Mouse (Mus musculus) cortical plate, adult 2 months (tissue): ENCODE data around the gene Lin7c. TPM values are rescaled to one million over a fixed set of nuclear protein-coding genes. Genes with fewer than 3 reads are reported as not detected.

Experiments used
- H3K27ac ChIP-seq: fragments of 200-500 bp; 2 replicates; pipeline ENCODE4 v1.5.1; 2012; ENCODE audit warnings: low read length, control low read depth, inconsistent platforms; ENCODE audit not compliant: insufficient read depth
- H3K4me1 ChIP-seq: fragments of 200-500 bp; 2 replicates; pipeline ENCODE4 v1.6.1; 2011; ENCODE audit warnings: low read length; ENCODE audit not compliant: control insufficient read depth, insufficient read depth
- H3K4me3 ChIP-seq: fragments of 200-500 bp; 2 replicates; pipeline ENCODE4 v1.5.1; 2011; ENCODE audit warnings: mild to moderate bottlenecking, low read length, control low read depth; ENCODE audit not compliant: insufficient read depth
- CTCF ChIP-seq: fragments of 200-500 bp; IDR thresholded peaks from 2 replicates; pipeline ENCODE4 v1.5.1; 2011; ENCODE audit warnings: mild to moderate bottlenecking, control low read depth, low read length; ENCODE audit not compliant: insufficient read depth; ENCODE audit errors: extremely low read depth
- POLR2A ChIP-seq: fragments of 200-500 bp; IDR thresholded peaks from 2 replicates; pipeline ENCODE4 v1.6.1; 2011; ENCODE audit warnings: mild to moderate bottlenecking, low read length, control low read depth; ENCODE audit not compliant: insufficient read depth; ENCODE audit errors: extremely low read depth
- polyA plus RNA-seq: library from polyadenylated mRNA; depleted of rRNA; stranded (reverse); fragments of >200 nt; gene quantifications from 2 replicates; pipeline ENCODE4 v1.2.3, GENCODE M21; 2012; rRNA removed

Gene Lin7c
- polyA plus RNA-seq, 1 experiment, result 28.4 TPM

DNA sequence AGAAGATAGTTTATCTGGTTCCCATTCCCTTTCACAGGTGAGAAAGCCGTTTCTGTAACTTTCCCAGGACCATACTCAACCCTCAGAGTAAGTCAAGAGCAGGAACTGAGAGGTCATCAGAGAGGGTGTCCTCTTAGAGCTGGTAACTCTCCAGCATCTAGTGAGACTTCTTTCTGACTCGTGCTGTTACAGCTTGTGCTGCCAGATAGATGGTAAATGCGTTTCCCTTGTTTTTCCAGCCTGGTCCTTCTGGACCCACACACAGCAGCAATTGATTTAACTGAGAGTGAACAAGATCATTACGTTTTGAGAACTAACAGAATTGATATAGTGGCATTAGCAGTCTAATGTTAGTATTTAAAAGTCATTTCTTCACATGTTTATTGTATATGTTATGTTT lies 43.4 kb downstream of the Lin7c start:
- TF ChIP-seq CTCF (no peak), POLR2A (no peak)
- H3K4me1 ChIP-seq, result no peaks in the 10 kb centered on the region
- H3K4me3 ChIP-seq, result no peak overlapping the region
- no peak overlapping the region for H3K27ac ChIP-seq

DNA sequence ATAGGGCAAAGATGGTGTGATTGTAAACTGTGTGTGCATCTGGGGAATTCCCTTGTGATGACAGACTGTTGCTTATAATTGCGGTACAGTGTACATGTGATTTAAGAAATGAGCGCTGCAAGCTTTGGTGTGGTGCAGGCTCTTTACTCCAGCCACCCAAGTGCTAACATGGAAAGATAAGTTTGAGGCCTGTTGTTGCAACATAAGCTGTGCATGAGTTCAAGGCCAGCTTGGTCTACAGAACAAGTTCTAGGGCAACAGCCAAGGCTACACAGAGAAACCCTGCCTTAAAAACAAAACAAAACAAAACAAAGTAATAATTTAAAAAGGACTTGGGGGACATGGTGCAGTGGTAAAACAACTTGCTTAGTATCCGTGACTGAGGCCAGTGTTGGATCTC lies 44.5 kb downstream of the Lin7c start:
- no peaks in the 10 kb centered on the region for H3K4me1 ChIP-seq
- TF ChIP-seq POLR2A (no peak), CTCF (no peak)
- H3K27ac ChIP-seq, result no peak overlapping the region
- no peak overlapping the region for H3K4me3 ChIP-seq

DNA sequence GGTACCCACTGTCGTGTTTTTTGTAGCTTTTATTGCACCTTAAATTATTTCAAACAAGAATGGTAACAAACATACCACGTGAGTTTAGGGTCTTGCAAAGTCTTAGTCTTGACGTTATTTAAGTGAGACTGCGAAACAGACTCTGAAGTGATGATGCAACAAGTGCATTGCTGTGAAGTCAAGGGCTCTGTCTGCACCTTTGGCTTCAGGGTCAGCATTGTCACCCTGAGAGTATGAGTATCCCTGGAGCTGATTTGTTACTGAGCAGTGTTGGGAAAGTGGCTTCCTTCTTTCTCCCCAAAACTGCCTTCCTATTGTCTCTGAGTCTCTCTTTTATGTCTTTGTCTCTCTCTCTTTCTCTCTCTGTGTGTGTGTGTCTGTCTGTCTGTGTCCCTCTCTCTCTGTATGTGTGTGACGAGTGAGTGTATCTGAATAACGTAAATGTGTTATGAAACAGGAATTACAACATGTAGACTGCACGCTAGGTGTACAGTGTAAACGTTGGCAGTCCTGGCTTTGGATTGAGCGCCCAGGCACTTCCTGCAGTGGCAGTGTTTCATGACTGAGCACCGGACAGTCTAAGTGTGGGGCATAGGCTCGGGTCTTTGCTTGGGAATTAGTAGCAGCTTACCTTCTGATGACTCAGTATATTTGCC lies 45.2 kb downstream of the Lin7c start:
- Histone ChIP-seq H3K4me3 (no peak overlapping the region), H3K27ac (no peak overlapping the region), H3K4me1 (no peaks in the 10 kb centered on the region)
- no peak for TF ChIP-seq POLR2A
- TF ChIP-seq CTCF, result no peak

DNA sequence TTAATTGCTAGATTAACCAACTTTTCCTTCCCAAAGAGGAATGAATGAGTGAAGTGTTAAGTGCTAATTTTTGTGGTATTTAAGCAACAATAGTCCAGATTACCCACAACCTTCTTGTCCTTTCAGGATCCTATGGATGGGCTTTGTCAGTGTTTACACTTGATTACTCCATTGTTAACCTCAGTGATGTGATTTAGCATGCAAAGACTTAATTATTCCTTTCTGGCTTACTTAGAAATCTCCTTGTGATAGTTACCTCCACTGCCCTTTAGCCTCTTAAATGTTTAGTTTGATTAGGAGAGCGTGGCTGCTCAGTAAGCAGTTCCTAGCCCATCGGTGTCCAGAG lies 45.7 kb downstream of the Lin7c start:
- Histone ChIP-seq H3K4me3 (no peak overlapping the region), H3K4me1 (no peaks in the 10 kb centered on the region), H3K27ac (no peak overlapping the region)
- TF ChIP-seq POLR2A, result no peak
- no peak for TF ChIP-seq CTCF

DNA sequence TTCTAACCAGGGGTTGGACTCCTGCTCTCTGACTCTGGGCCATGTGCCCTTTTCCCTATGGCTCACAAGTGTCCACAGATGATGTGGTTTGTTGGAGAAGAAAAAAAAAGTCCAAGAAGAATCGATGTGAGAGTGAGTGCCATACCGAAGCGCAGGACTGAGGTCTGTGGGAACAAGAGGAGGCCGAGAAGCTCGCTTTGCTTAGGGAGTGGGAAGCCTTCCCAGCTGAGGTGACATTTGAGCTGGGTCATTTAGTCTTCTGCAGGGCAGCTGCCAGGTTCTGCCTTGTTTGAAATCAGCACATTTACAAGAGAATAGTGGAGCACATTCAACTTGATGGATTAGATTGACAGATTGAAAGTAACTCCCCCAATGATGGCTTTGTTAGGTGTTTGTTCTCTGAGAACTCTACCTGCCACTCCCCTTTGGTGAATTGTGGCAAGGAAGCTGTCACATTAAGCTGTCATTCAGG lies 51.4 kb downstream of the Lin7c start:
- no peak overlapping the region for H3K27ac ChIP-seq
- no peaks in the 10 kb centered on the region for H3K4me1 ChIP-seq
- H3K4me3 ChIP-seq, result no peak overlapping the region
- TF ChIP-seq POLR2A (no peak), CTCF (no peak)

DNA sequence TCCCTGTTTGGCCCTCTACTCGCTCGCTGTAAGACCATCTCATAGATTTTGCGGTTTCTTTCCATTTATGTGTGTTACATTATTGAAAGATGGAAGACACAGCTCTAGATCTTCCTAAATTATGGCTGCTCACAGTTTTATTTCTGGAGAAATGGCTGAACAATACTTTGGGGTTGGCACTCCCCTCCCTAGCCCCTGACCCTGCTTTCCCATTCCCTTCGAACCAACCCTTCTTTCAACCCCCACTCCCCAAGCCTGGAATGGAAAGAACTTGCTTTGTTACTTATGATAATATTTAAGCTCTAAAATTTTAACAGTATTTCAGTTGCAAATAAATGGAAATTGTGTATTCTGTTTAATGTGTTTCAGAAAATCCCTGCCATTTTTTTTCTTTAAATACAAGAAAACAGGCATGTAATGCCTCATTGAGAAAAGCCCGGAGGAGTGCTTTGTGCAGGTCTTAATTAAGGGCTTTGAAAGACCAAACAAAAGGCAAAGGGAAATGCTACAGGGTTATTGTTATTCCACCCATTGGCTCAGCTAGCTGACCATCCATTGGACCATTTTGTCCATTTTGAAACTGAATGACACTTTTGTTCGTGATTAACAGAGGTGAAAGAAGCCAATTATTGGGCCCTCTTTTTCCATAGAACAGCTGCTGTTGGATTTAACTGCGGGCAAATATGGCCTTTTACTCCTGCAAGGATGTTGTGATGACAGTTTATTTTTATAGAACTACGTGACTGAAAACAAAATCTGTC lies 52.3 kb downstream of the Lin7c start:
- H3K4me3 ChIP-seq, result no peak overlapping the region
- H3K4me1 ChIP-seq, result no peaks in the 10 kb centered on the region
- no peak for TF ChIP-seq POLR2A
- no peak for TF ChIP-seq CTCF
- H3K27ac ChIP-seq, result no peak overlapping the region

DNA sequence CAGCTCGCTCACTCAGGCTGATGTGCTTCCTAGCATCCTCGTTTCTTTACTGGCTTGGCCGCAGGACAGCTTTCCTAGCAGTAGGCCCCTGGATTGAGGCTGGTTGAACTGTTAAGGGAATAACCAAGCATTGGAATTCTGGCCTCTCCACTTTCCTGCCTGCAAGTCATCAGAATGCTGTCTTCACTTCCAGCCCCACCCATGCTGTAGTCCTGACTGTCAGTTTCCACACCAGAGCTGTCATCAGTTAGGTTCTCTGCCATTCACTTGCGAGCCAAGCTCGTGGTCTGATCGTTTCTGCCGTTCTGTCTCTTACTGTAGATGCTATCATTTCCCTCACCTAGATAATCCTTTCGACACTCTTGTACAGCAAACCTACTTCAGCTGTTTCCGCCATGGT lies 54.3 kb downstream of the Lin7c start:
- Histone ChIP-seq H3K4me3 (no peak overlapping the region), H3K4me1 (no peaks in the 10 kb centered on the region), H3K27ac (no peak overlapping the region)
- no peak for TF ChIP-seq CTCF

DNA sequence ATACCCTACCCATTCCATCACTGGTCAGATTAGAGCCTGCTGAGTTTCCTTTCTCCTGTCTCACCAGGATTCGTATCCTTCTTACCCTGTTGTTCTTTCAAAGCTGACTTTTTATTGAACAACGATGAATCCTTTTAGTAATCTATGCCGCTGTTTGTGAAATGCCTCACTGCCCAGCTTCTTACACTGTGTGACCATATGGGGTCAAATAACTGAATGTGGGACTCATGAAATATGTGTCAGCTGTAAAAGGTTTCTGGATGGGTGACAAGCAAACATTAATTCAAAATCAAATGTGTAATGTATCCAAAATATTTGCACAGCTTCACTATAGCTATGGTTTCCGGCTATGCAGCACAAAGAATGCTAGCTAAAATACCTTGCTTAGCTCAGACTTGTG lies 54.9 kb downstream of the Lin7c start:
- Histone ChIP-seq H3K27ac (no peak overlapping the region), H3K4me1 (no peaks in the 10 kb centered on the region), H3K4me3 (no peak overlapping the region)
- TF ChIP-seq CTCF (no peak), POLR2A (no peak)

DNA sequence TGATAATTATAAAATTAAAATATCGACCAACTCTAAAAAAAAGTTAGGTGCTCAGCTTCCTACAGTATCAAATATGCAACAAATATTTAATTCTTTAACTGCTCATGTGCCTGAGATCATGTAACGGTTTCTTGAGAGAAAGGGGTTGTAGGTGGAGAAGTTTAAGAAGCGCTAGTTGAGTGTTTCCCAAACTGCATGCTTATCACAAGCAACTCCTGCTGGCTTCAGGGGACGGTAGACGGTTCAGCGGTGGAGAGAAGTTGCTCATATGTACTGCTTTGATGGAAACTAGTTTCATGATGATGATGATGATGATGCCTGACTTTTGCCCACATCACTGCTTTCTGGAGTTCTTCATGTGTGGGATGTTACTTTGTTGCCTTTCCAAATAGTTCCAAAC lies 55.8 kb downstream of the Lin7c start:
- H3K4me3 ChIP-seq, result no peak overlapping the region
- H3K27ac ChIP-seq, result no peak overlapping the region
- TF ChIP-seq CTCF (no peak), POLR2A (no peak)
- H3K4me1 ChIP-seq, result no peaks in the 10 kb centered on the region

DNA sequence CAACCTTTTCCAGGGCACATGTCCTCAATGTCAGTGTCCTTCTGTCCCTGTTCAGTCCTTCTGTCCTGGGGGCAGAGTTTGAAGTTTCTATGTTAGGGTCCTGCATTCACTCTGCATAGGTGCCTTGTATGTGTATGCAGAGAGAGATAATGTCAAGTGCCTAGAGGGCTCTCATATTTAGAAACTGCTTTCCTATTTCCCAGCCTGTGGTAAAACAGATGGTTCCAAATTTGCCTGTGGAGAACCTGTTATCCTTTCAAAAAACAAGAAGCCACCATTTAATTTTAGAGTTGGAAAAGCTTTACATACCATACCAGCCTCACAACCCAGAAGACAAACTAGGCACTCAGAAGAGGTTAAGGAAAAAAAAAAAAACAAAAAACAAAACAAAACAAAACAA lies 58.9 kb downstream of the Lin7c start:
- no peak for TF ChIP-seq CTCF
- TF ChIP-seq POLR2A, result no peak
- Histone ChIP-seq H3K4me3 (no peak overlapping the region), H3K27ac (no peak overlapping the region), H3K4me1 (peaks cover 6% of the 10 kb centered on the region; the same call in 1 of the 2 replicates)

DNA sequence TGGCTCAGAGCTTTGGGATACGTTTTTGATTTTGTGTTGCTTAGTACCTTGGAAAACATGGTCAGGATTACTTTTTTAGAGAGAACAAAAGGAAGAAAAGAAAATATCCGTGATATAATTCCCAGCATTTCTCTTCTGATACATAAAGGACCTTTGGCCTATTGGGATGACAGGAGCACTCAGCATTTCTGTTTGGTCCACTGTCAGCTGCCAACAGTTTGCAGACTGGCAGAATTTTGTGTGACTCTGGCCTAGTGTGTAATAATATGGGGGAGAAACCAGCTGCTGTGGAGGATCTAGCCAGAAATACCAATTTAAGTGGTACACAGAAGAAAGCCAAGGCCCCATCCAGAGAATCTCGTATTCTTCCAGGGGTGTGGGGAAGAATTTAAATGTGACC lies 59.7 kb downstream of the Lin7c start:
- no peak overlapping the region for H3K4me3 ChIP-seq
- TF ChIP-seq CTCF (no peak), POLR2A (no peak)
- peaks cover 7% of the 10 kb centered on the region for H3K4me1 ChIP-seq
- no peak overlapping the region for H3K27ac ChIP-seq

Other genes starting within 250 kb of the Lin7c start
- gene Bdnf, start 216.2 kb upstream of the Lin7c start, polyA plus RNA-seq, result 10.3 and 11.1 TPM in 2 replicates
- 14.6 and 15.4 TPM in 2 replicates for gene Lgr4, start 26.8 kb downstream of the Lin7c start, polyA plus RNA-seq
- 12.6 and 12.7 TPM in 2 replicates for gene Ccdc34, start 127.0 kb downstream of the Lin7c start, polyA plus RNA-seq